Mouse (Mus musculus): ENCODE measurements around the gene Zfp410.

GRCm38 (mm10) chr12:84284391-84284790, 32.3 kb upstream of the Zfp410 start:
- TF ChIP-seq CTCF (IDR thresholded peaks at IDR 0.05; ENCODE audit: borderline replicate concordance, insufficient read depth, low read length) (no peak), POLR2A (IDR thresholded peaks at IDR 0.05; ENCODE audit: low read depth, low read length) (no peak)
